Mouse (Mus musculus): ENCODE data around the gene Dscaml1.

DNA sequence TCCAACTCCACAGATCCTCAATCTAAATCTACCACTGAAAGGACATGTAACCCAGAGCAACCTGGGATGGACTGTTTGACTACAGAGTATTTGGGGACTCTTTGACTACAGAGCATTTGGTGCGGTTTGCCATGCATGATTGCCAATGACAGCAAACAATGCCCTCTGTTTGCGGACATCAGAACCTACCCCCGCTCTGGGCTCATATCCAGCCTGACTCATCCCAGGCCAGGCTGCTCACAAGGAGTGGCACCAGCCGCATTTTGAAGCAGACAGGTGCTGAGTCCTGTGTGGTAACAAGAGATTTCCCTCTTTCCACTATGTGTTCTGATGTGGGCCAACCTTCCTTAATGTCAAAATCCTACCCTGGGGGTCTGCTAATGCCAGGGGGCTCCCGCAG lies 171.7 kb downstream of the Dscaml1 start:
- TF ChIP-seq CTCF (IDR thresholded peaks at IDR 0.05; ENCODE audit: low read depth) (no peak), EP300 (IDR thresholded peaks at IDR 0.05; ENCODE audit: low read depth) (no peak)
